Mouse (Mus musculus) CH12.LX (cell line): ENCODE data around the gene Eva1a. TPM values are rescaled to one million over a fixed set of nuclear protein-coding genes. Genes with fewer than 3 reads are reported as not detected.

ENCODE experiments used
- DNase-seq: peaks from one replicate; pipeline ENCODE4 v3.0.0-alpha.2; 2013; ENCODE audit errors: extremely low read depth
- H3K27ac ChIP-seq: 2 replicates; pipeline ENCODE4 v1.5.1; 2012; ENCODE audit warnings: low read depth, mild to moderate bottlenecking, control low read depth, moderate library complexity; ENCODE audit not compliant: insufficient read depth
- H3K27me3 ChIP-seq: replicated peaks from 2 replicates; pipeline ENCODE3; 2012; ENCODE audit warnings: inconsistent platforms
- H3K36me3 ChIP-seq, 2 experiments: replicated peaks in 1 of 2; 2 replicates each; pipeline versions ENCODE3 to v1.6.1; 2012; ENCODE audit warnings: inconsistent platforms in 1 of 2, low read length in 1 of 2, mild to moderate bottlenecking in 1 of 2, mixed read lengths in 1 of 2, moderate library complexity in 1 of 2; ENCODE audit not compliant: control insufficient read depth in 1 of 2, insufficient read depth in 1 of 2
- H3K4me1 ChIP-seq, 2 experiments: 2 replicates each; pipeline ENCODE4 v1.6.1; 2012; ENCODE audit warnings: inconsistent platforms in 1 of 2, moderate library complexity in 1 of 2; ENCODE audit not compliant: insufficient read depth in 2 of 2, control insufficient read depth in 1 of 2
- H3K4me2 ChIP-seq: 2 replicates; pipeline ENCODE4 v1.6.1; 2012; ENCODE audit warnings: low read depth, mild to moderate bottlenecking, control low read depth; ENCODE audit not compliant: poor library complexity, insufficient read depth, severe bottlenecking
- H3K4me3 ChIP-seq, 3 experiments: fragments of 150-350 bp in 1 of 3; sonication (generic) in 1 of 3; replicated peaks in 1 of 3; 2 replicates each; pipeline versions ENCODE3 to v1.5.1; 2011 to 2012; ENCODE audit warnings: low read depth in 2 of 3, low read length in 2 of 3, mild to moderate bottlenecking in 2 of 3, moderate library complexity in 2 of 3, control low read depth in 1 of 3, improper control_type of control experiment in 1 of 3, inconsistent platforms in 1 of 3, mixed read lengths in 1 of 3; ENCODE audit not compliant: poor library complexity in 1 of 3
- H3K79me2 ChIP-seq: replicated peaks from 2 replicates; pipeline ENCODE4 v1.6.1; 2012; ENCODE audit warnings: mild to moderate bottlenecking, moderate library complexity; ENCODE audit not compliant: control insufficient read depth, poor library complexity, insufficient read depth, severe bottlenecking; ENCODE audit errors: extremely low read depth
- H3K9ac ChIP-seq: 2 replicates; pipeline ENCODE4 v1.6.1; 2012; ENCODE audit warnings: low read depth, mild to moderate bottlenecking, control low read depth, moderate library complexity; ENCODE audit not compliant: insufficient read depth
- H3K9me3 ChIP-seq: replicated peaks from 2 replicates; pipeline ENCODE3; 2012; ENCODE audit warnings: low read length, inconsistent platforms, mixed read lengths
- BHLHE40 ChIP-seq: IDR thresholded peaks from 2 replicates; pipeline ENCODE4 v1.6.1; 2011; ENCODE audit warnings: mild to moderate bottlenecking, low read depth, low read length, improper control_type of control experiment
- CHD1 ChIP-seq: IDR thresholded peaks from 2 replicates; pipeline ENCODE4 v1.6.1; 2012; ENCODE audit warnings: low read depth, low read length, improper control_type of control experiment, inconsistent platforms
- CTCF ChIP-seq, 2 experiments: IDR thresholded peaks in 1 of 2; conservative IDR thresholded peaks in 1 of 2; 2 replicates each; pipeline ENCODE4 v1.5.1; 2011 to 2012; ENCODE audit warnings: low read depth in 2 of 2, low read length in 2 of 2, improper control_type of control experiment in 1 of 2, inconsistent platforms in 1 of 2, mild to moderate bottlenecking in 1 of 2, moderate library complexity in 1 of 2
- E2F4 ChIP-seq: IDR thresholded peaks from 2 replicates; pipeline ENCODE4 v1.6.1; 2011; ENCODE audit warnings: low read depth, low read length, improper control_type of control experiment; ENCODE audit not compliant: insufficient replicate concordance
- ELF1 ChIP-seq: IDR thresholded peaks from 2 replicates; pipeline ENCODE4 v1.6.1; 2014; ENCODE audit warnings: low read depth, mild to moderate bottlenecking, inconsistent platforms, low read length, improper control_type of control experiment
- EP300 ChIP-seq: IDR thresholded peaks from 2 replicates; pipeline ENCODE4 v1.6.1; 2011; ENCODE audit warnings: low read length, improper control_type of control experiment
- GABPA ChIP-seq: IDR thresholded peaks from 2 replicates; pipeline ENCODE4 v1.6.1; 2012; ENCODE audit warnings: low read depth, low read length, improper control_type of control experiment, inconsistent platforms; ENCODE audit not compliant: insufficient replicate concordance
- HCFC1 ChIP-seq: IDR thresholded peaks from 2 replicates; pipeline ENCODE4 v1.6.1; 2012; ENCODE audit warnings: low read depth, mild to moderate bottlenecking, inconsistent platforms, low read length, improper control_type of control experiment
- MAFK ChIP-seq: IDR thresholded peaks from 2 replicates; pipeline ENCODE4 v1.6.1; 2011; ENCODE audit warnings: low read length, improper control_type of control experiment; ENCODE audit not compliant: insufficient replicate concordance
- MAX ChIP-seq: IDR thresholded peaks from 2 replicates; pipeline ENCODE4 v1.6.1; 2011; ENCODE audit warnings: low read length, improper control_type of control experiment
- MAZ ChIP-seq: IDR thresholded peaks from 2 replicates; pipeline ENCODE4 v1.6.1; 2012; ENCODE audit warnings: low read depth, mild to moderate bottlenecking, inconsistent platforms, low read length, improper control_type of control experiment, moderate library complexity
- MEF2A ChIP-seq: IDR thresholded peaks from 2 replicates; pipeline ENCODE4 v1.6.1; 2014; ENCODE audit warnings: low read depth, mild to moderate bottlenecking, inconsistent platforms, low read length, improper control_type of control experiment, borderline replicate concordance
- MYC ChIP-seq: IDR thresholded peaks from 2 replicates; pipeline ENCODE4 v1.6.1; 2011; ENCODE audit warnings: low read depth, mild to moderate bottlenecking, improper control_type of control experiment, low read length
- NRF1 ChIP-seq: IDR thresholded peaks from 2 replicates; pipeline ENCODE4 v1.6.1; 2014; ENCODE audit warnings: low read depth, mild to moderate bottlenecking, inconsistent platforms, low read length, improper control_type of control experiment, moderate library complexity
- PAX5 ChIP-seq: IDR thresholded peaks from 2 replicates; pipeline ENCODE4 v1.6.1; 2012; ENCODE audit warnings: low read length, inconsistent platforms, mixed read lengths
- POLR2A ChIP-seq: IDR thresholded peaks from 2 replicates; pipeline ENCODE4 v1.6.1; 2011; ENCODE audit warnings: low read depth, mild to moderate bottlenecking, improper control_type of control experiment, low read length
- RAD21 ChIP-seq: IDR thresholded peaks from 2 replicates; pipeline ENCODE4 v1.6.1; 2011; ENCODE audit warnings: low read depth, mild to moderate bottlenecking, low read length, improper control_type of control experiment, moderate library complexity
- SMC3 ChIP-seq: IDR thresholded peaks from 2 replicates; pipeline ENCODE4 v1.6.1; 2011; ENCODE audit warnings: low read depth, low read length, improper control_type of control experiment
- USF1 ChIP-seq: IDR thresholded peaks from 2 replicates; pipeline ENCODE4 v1.6.1; 2014; ENCODE audit warnings: low read depth, mild to moderate bottlenecking, inconsistent platforms, low read length, improper control_type of control experiment
- ZMIZ1 ChIP-seq: IDR thresholded peaks from 2 replicates; pipeline ENCODE4 v1.6.1; 2012; ENCODE audit warnings: low read depth, mild to moderate bottlenecking, inconsistent platforms, low read length, improper control_type of control experiment
- ZNF384 ChIP-seq: IDR thresholded peaks from 2 replicates; pipeline ENCODE4 v1.6.1; 2012; ENCODE audit warnings: low read depth, low read length, improper control_type of control experiment, inconsistent platforms
- dilution Hi-C: fragments of 300-500 bp; cut with MboI; formaldehyde crosslinking; loops from 2 replicates; pipeline ENCODE4 v1.14.3; 2020; ENCODE audit warnings: low sequenced_read_pairs; ENCODE audit not compliant: extremely low pct_unique_long_range_greater_than_20kb, extremely low pct_ligation_motif_present
- in situ Hi-C: fragments of 300-500 bp; cut with MboI; formaldehyde crosslinking; loops from 3 replicates; pipeline ENCODE4 v1.14.3; 2019; ENCODE audit warnings: low sequenced_read_pairs, low pct_ligation_motif_present, low pct_unique_long_range_greater_than_20kb, mixed read lengths
- polyA plus RNA-seq: library from polyadenylated mRNA; unstranded; fragments of >175 nt; gene quantifications from 2 replicates; pipeline ENCODE4 v1.2.1, GENCODE M21; 2012; ENCODE audit warnings: low read depth; ENCODE audit not compliant: insufficient read length
- total RNA-seq, 2 experiments: library from RNA; depleted of rRNA; stranded (reverse); fragments of 300-350 nt in 1 of 2; fragments of >200 nt in 1 of 2; gene quantifications; 2 replicates each; pipeline ENCODE4 v1.2.3; 2012 to 2014

Gene Eva1a
- total and polyA plus RNA-seq, 3 experiments = not detected

DNA sequence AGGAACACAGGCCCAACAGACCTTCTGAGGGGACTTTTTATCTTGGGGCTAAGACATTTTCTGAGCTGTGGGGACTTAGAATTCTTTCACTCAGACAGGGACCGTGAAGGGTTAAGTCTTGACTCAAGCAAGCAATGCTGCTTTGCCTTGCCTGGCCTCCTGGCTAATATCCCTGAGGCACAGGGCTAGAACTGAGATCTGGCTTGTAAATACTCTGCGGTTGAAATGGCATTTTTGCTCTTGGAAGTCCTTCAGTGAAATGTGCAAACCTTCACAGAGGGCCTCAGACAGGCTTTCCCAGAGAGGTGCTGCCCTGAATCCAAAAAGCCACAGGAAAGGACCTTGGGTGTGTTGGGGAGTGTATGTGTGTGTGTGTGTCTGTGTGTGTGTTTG lies 11.9 kb downstream of the Eva1a start:
- no peaks in the 10 kb centered on the region for H3K36me3 ChIP-seq
- H3K27ac ChIP-seq = no peak overlapping the region
- H3K27me3 ChIP-seq = peaks cover 2% of the 10 kb centered on the region
- dilution Hi-C loops = no loop called here
- DNase-seq = no peak
- H3K4me2 ChIP-seq = no peak overlapping the region
- TF ChIP-seq MAFK (no peak), MAX (no peak), MYC (no peak), E2F4 (no peak), ZNF384 (no peak), RAD21 (no peak), PAX5 (no peak), BHLHE40 (no peak), GABPA (no peak), NRF1 (no peak), HCFC1 (no peak), SMC3 (no peak), USF1 (no peak), ZMIZ1 (no peak), MAZ (no peak), EP300 (no peak), ELF1 (no peak), MEF2A (no peak), POLR2A (no peak)
- TF ChIP-seq, all 38 proteins: peak for 0
- Histone ChIP-seq H3K9ac (no peak overlapping the region), H3K4me1 (no peaks in the 10 kb centered on the region), H3K4me3 (no peak overlapping the region), H3K79me2 (no peaks in the 10 kb centered on the region), H3K9me3 (peaks cover 66% of the 10 kb centered on the region)
- in situ Hi-C loops = no loop called here

DNA sequence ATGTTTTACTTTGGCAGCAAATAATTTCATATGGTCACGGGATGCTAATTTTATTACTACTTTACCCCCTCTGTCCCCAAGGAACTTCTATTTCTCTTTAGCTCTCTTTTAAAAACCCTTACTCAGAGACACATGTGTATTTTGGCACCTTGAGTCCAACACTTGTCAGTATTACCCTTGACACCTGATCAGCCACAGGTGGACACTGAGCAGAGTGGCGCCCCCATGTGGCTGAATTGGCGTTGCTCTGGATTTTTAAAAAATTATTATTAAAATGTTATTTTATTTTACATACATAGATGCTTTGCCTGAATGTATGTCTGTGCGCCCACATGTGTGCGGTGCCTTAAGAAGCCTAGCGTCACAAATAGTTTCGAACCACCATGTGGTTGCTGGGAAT lies 14.0 kb downstream of the Eva1a start:
- Histone ChIP-seq H3K4me1 (no peaks in the 10 kb centered on the region), H3K36me3 (no peaks in the 10 kb centered on the region), H3K4me2 (no peak overlapping the region), H3K27ac (no peak overlapping the region), H3K79me2 (no peaks in the 10 kb centered on the region), H3K9ac (no peak overlapping the region), H3K27me3 (peaks cover 2% of the 10 kb centered on the region), H3K4me3 (no peak overlapping the region), H3K9me3 (peaks cover 60% of the 10 kb centered on the region)
- DNase-seq = no peak
- in situ Hi-C loops = no loop called here
- TF ChIP-seq CTCF (conservative IDR thresholded peaks at IDR 0.05 in 1 of 2, IDR thresholded peaks at IDR 0.05 in 1 of 2; ENCODE audit: low read depth in 2 of 2, low read length in 2 of 2) (peak in 1 of 2 experiments; percentile 9; a peak in 1 of 4 replicates), CHD1 (no peak)
- dilution Hi-C loops = no loop called here
